Mouse (Mus musculus) small intestine, adult 2 months (tissue): ENCODE measurements at regions not wholly inside any gene's neighbourhood (a gene's known extent, or its start where the extent isn't known, plus 50 kb on each side); places are given as distances from the start of the nearest gene placed in this dataset.

Experiments
- CTCF ChIP-seq: fragments of 200-500 bp; IDR thresholded peaks from 2 replicates; pipeline ENCODE4 v1.5.1; 2012; ENCODE audit warnings: low read depth, mild to moderate bottlenecking, control low read depth, inconsistent platforms, low read length, moderate library complexity, mixed read lengths; ENCODE audit not compliant: insufficient replicate concordance, insufficient read length; ENCODE audit errors: extremely low read depth
- POLR2A ChIP-seq: fragments of 200-500 bp; IDR thresholded peaks from 2 replicates; pipeline ENCODE4 v1.6.1; 2012; ENCODE audit warnings: low read depth, mild to moderate bottlenecking, control low read depth, inconsistent platforms, low read length, moderate library complexity

GRCm38 (mm10) chr1:185655461-185655860 lies 200.8 kb downstream of the Slc30a10 start:
- TF ChIP-seq CTCF (no peak), POLR2A (no peak)
